Mouse (Mus musculus): ENCODE data around the gene Kdelr2.

GRCm38 (mm10) chr5:143404148-143404930 is 701 bp downstream of the Kdelr2 start:
- TF ChIP-seq CTCF (conservative IDR thresholded peaks at IDR 0.05; ENCODE audit: insufficient read depth, insufficient read length, low read depth, low read length) (no peak), POLR2A (IDR thresholded peaks at IDR 0.05; ENCODE audit: low read depth, low read length) (no peak)
